Mouse (Mus musculus) C2C12 (cell line): ENCODE measurements around the gene Pld6.

Experiments
- CEBPB ChIP-seq: IDR thresholded peaks from one replicate; pipeline ENCODE4 v1.6.1; 2011; ENCODE audit warnings: low read depth, mild to moderate bottlenecking, control low read depth, moderate library complexity
- CTCF ChIP-seq: IDR thresholded peaks from one replicate; pipeline ENCODE4 v1.5.1; 2011; ENCODE audit not compliant: control insufficient read depth, insufficient read depth, insufficient read length
- MYOG ChIP-seq: IDR thresholded peaks from one replicate; pipeline ENCODE4 v1.6.1; 2011; ENCODE audit not compliant: control insufficient read depth, insufficient read length; ENCODE audit errors: extremely low read depth
- USF1 ChIP-seq: IDR thresholded peaks from one replicate; pipeline ENCODE4 v1.6.1; 2011; ENCODE audit warnings: low read depth, mild to moderate bottlenecking, control low read depth, moderate library complexity

DNA sequence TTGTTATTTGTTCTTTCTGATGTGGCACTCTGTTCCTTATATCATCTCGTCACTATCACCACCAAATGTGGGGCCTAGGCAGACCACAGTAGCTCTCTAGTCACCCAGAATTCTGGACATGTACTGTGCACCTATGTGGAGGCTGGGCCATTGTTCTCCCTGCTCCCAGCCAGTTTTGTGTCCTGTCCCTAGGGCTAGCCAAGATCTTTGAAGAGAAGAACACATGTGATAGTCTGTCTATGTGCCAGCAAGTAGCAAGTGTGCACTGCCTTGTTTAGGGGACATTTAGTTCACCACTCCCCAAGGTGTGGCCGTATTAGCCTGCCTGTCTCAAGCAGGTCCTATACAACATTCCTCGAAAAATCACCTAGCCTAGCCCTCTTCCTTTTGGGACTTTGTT, 38.4 kb downstream of the Pld6 start:
- TF ChIP-seq CTCF (no peak), USF1 (no peak), CEBPB (no peak), MYOG (no peak)
